Mouse (Mus musculus) heart, embryonic 15.5 days (tissue): Measurements from ENCODE around the gene Lyrm7. TPM values are rescaled to one million over a fixed set of nuclear protein-coding genes. Genes with fewer than 3 reads are reported as not detected.

Experiments used
- ATAC-seq: fragments of 200-750 bp; cut with Nextera tagmentation; replicated peaks from 2 replicates; pipeline ENCODE4 v1.8.0; 2017; ENCODE audit warnings: low read depth, moderate TSS enrichment; ENCODE audit not compliant: insufficient number of reproducible peaks, insufficient read depth, low FRiP score
- H3K27ac ChIP-seq: fragments of 300-500 bp; sonication (generic); 2 replicates; pipeline ENCODE4 v1.5.1; 2015; ENCODE audit warnings: mild to moderate bottlenecking, inconsistent platforms
- H3K27me3 ChIP-seq: fragments of 300-500 bp; sonication (generic); 2 replicates; pipeline ENCODE4 v1.6.1; 2015; ENCODE audit warnings: inconsistent platforms
- H3K36me3 ChIP-seq: fragments of 300-500 bp; sonication (generic); 2 replicates; pipeline ENCODE4 v1.6.1; 2015; ENCODE audit warnings: mild to moderate bottlenecking, inconsistent platforms
- H3K4me1 ChIP-seq: fragments of 300-500 bp; sonication (generic); replicated peaks from 2 replicates; pipeline ENCODE4 v1.6.1; 2015; ENCODE audit warnings: inconsistent platforms
- H3K4me2 ChIP-seq: fragments of 300-500 bp; sonication (generic); 2 replicates; pipeline ENCODE4 v1.6.1; 2015; ENCODE audit warnings: inconsistent platforms, mild to moderate bottlenecking, moderate library complexity
- H3K4me3 ChIP-seq: fragments of 300-500 bp; sonication (generic); 2 replicates; pipeline ENCODE4 v1.5.1; 2015; ENCODE audit warnings: mild to moderate bottlenecking, inconsistent platforms
- H3K9ac ChIP-seq: fragments of 300-500 bp; sonication (generic); 2 replicates; pipeline ENCODE4 v1.6.1; 2015; ENCODE audit warnings: mild to moderate bottlenecking, inconsistent platforms
- H3K9me3 ChIP-seq: fragments of 300-500 bp; sonication (generic); replicated peaks from 2 replicates; pipeline ENCODE4 v1.6.1; 2016; ENCODE audit warnings: inconsistent platforms
- WGBS: fragments of 180-500 bp; shearing (Covaris S2); methylation state at CpG from one replicate; pipeline ENCODE4 v1.1.7; 2015; ENCODE audit warnings: mixed read lengths; 5-methylcytosine and 5-hydroxymethylcytosine counted together
- polyA plus RNA-seq: library from polyadenylated mRNA; unstranded; fragments of >200 nt; fragmentation: Nextera tagmentation; extraction: Ambion mirVana; gene quantifications from 2 replicates; pipeline ENCODE4 v1.2.1, GENCODE M21; 2015

Gene Lyrm7
- polyA plus RNA-seq, 1 experiment from 2014 or later = 24.7 TPM

GRCm38 (mm10) chr11:54777387-54778130 lies 83.2 kb downstream of the Lyrm7 start:
- Histone ChIP-seq H3K4me2 (no peak overlapping the region), H3K4me3 (no peak overlapping the region), H3K9ac (no peak overlapping the region), H3K36me3 (no peaks in the 10 kb centered on the region), H3K9me3 (no peaks in the 10 kb centered on the region), H3K4me1 (peaks cover 52% of the 10 kb centered on the region), H3K27me3 (no peaks in the 10 kb centered on the region), H3K27ac (peak overlapping the region; percentile 61; the same call in 1 of the 2 replicates)
- WGBS = 62% methylated on average over 6 of the region's 6 CpGs
- no peak for ATAC-seq

Other genes starting within 250 kb of the Lyrm7 start
- 53.2 and 66.5 TPM in 2 replicates for gene Cdc42se2, start 73.2 kb downstream of the Lyrm7 start, polyA plus RNA-seq
- 497 and 753 TPM in 2 replicates for gene Hint1, start 5.5 kb upstream of the Lyrm7 start, polyA plus RNA-seq
- 751 and 850 TPM in 2 replicates for gene Gpx3, start 41.5 kb upstream of the Lyrm7 start, polyA plus RNA-seq
- gene Tnip1, start 102.0 kb upstream of the Lyrm7 start, polyA plus RNA-seq = 20.3 and 24.3 TPM in 2 replicates
- gene Anxa6, start 172.5 kb upstream of the Lyrm7 start, polyA plus RNA-seq = 315 and 367 TPM in 2 replicates
- gene Ccdc69, start 217.2 kb upstream of the Lyrm7 start, polyA plus RNA-seq = 17.6 and 21.4 TPM in 2 replicates
- 33.6 and 40.7 TPM in 2 replicates for gene Gm2a, start 237.2 kb upstream of the Lyrm7 start, polyA plus RNA-seq